Mouse (Mus musculus) olfactory bulb, adult 2 months (tissue): ENCODE results near the gene 4931428F04Rik.

Experiments
- CTCF ChIP-seq: fragments of 200-500 bp; IDR thresholded peaks from 2 replicates; pipeline ENCODE4 v1.5.1; 2012; ENCODE audit warnings: low read depth, mild to moderate bottlenecking, low read length, moderate library complexity; ENCODE audit not compliant: insufficient read depth
- POLR2A ChIP-seq: fragments of 200-500 bp; IDR thresholded peaks from 2 replicates; pipeline ENCODE4 v1.6.1; 2012; ENCODE audit warnings: mild to moderate bottlenecking, low read depth, low read length, moderate library complexity; ENCODE audit not compliant: insufficient read depth

GRCm38 (mm10) chr8:105318662-105319190 is 29.1 kb upstream of the 4931428F04Rik start:
- TF ChIP-seq CTCF (no peak), POLR2A (no peak)
